Mouse (Mus musculus) layer of hippocampus, postnatal 14 days (tissue): ENCODE data around the gene Rpl23. TPM values are rescaled to one million over a fixed set of nuclear protein-coding genes. Genes with fewer than 3 reads are reported as not detected.
A peak's percentile ranks its signal among the peaks of the same experiment; 100 is the strongest.
"Not testable (repeated sequence)": the region's sequence is repeated elsewhere in the genome, so short reads cannot be mapped to it uniquely, and the experiment has no call there.

Experiments
- DNase-seq, 2 experiments: peaks; one replicate each; pipeline ENCODE4 v3.0.0; 2021 to 2022; ENCODE audit warnings: low spot score in 2 of 2, mixed read lengths in 1 of 2
- total RNA-seq, 2 experiments: library from RNA; stranded (reverse); gene quantifications; 2 replicates each; pipeline ENCODE4 v1.2.3; 2021

Gene Rpl23
- total RNA-seq, 2 experiments from 2014 or later = 372 to 419 TPM

DNA sequence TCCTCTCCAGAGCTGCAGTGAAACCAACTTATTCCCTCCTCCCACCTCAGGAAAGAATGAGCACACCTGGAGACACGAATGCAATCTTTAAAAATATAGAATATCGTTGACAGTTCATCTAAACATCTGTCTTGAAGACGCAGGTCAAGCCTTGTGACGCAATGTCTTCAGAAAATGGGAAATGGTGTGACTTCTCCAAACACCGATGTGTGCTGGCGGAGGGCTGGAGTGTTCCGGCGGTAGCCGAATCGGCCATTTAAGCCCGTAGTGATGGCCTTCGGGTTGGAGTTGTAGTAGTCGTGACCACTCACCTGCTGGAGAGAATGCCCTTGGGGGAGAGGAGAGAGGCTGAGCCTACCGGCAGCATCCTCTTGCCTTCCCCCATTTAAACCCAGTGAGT, 10.8 kb downstream of the Rpl23 start:
- no peak for DNase-seq

DNA sequence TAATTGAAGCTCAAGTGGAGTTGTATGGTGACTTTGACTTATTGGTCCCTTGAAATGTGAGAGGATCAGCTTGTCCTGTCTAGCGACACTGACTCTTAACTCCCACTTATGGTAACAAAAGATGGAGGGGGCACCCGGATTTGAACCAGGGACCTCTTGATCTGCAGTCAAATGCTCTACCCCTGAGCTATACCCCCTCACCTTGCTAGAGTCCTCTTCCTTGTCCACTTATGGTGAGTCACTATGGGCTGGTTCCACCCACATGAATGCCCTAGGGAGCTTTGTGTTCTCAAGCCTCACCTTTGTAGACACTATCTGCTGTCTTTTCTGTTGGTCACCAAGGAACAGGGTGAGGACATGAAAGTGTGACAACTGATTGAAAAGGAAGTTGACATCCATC, 12.5 kb downstream of the Rpl23 start:
- DNase-seq = no peak

DNA sequence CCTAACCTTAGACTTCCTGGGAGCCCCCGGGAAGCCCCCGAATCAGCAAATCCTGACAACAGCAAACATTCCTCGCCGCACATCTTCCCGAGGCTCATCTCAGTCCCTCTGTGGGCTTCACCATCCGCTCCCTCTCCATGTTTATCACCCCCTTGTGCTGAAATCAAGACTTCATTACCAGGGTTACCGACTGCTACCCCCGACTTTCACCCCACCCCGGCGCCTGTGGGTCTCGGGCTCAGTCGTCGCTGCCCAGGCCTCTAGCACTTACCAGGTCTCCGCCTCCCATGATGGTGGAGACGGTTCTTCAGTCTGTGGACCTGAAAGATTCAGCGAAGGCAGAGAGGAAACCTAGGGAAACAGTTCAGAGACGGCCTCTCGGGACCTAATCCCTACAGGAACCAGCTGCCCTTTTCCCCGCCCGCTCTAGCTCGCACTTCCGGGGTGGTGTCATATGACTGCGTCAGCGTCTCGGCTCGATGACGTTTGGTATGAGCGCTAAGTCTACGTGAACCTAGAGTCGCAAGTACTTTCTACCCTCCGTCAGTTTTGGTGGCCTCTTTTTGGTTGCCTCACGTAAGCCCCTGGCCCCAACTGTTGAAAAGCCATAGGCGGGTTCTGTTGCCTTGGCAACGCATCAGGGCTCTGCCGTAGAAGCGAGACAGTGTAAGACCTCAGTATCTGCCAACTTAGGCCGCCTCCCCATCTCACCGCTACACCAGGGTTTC, 15.9 kb downstream of the Rpl23 start, which contains the start of gene Cwc25:
Gene Cwc25 (minus strand): TSS at position 403 of the 728 bp plus-strand sequence.
- DNase-seq = peak; percentile 95 to 97

DNA sequence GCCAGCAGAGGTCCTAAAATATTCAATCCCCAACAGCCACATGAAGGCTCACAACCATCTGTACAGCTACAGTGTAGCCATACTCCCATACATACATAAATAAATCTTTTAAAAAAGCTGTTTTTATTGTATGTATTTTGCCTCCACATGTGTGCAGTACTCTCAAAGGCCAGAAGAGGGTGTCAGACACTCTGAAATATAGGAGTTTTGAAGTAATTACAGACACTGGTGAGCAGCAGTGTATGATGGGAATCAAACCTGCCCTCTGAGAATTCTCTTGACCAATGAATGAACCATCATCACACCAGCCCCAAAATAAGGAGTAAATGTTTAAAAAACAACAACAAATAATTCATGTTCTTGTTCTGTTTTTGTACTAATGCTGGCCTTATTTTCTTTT, 20.6 kb downstream of the Rpl23 start:
- DNase-seq = no peak

DNA sequence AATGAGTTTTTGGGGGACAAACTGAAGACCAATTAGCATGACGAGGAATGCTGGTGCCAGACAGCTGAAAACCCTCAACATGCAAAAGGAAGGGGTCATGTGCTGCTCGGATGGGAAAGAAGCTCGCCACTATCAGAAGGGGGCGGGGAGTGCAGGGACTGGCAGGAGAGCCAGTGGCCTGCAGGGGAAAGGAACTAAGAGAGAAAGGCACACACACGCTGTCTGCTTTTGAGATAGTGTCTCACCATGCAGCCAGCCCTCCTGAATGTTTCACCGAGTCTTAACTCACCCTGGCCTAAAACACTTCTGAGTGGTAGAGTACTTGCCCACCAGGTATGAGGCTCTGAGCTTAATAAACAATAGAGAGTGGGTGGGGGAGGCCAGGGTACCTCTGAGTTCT, 23.3 kb downstream of the Rpl23 start:
- no peak for DNase-seq

DNA sequence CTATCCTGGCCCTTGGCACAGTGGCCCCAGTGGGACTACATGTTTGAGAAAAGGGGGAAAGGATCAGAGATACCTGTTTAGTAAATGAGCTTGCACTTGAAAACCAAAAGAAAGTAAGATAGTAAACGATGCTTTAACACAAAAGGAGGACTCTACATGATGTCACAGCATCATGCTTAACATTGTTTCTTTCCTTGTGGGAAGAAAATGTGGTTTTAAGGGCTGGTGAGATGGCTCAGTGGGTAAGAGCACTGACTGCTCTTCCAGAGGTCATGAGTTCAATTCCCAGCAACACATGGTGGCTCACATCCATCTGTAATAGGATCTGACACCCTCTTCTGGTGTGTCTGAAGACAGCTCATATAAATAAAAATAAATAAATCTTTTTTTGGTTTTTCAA, 24.1 kb downstream of the Rpl23 start:
- DNase-seq = no peak

DNA sequence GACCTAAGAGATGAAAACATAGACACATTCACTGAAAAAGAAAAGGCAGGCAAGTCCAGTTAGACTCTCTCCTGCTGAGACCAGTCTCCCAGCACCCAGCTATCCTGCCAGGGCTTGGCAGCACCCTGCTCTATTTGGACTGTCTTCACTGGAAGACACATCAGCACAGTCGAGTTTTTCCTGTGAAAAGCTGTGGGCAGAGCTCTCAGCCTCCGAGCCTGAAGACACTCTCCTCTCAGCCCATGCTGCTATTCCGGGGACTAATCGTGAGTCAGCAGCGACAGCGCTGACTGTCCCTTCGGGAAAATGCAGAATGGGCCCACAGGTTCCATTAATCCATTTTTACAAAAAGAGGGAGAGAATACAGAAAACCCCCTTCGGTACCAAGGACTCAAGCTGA, 29.0 kb downstream of the Rpl23 start:
- no peak for DNase-seq

DNA sequence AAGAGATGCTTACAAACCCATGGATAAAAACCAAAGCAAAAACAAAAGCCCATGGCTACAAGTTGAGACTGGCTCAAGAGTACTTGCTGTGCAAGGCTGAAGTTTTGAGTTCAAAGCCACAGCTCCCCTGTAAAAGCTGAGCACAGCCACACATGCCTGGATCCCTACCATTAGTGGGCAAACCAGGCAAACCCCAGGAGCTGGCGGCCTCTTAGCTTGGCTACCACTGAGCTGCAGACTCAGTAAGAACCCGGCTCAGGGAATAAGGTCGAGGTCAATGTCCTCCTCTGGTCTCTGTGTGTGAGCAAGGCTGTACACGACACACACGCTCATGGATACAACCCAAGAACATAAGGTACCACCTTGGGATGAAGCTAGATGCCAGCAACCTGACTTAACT, 33.7 kb downstream of the Rpl23 start:
- no peak for DNase-seq

DNA sequence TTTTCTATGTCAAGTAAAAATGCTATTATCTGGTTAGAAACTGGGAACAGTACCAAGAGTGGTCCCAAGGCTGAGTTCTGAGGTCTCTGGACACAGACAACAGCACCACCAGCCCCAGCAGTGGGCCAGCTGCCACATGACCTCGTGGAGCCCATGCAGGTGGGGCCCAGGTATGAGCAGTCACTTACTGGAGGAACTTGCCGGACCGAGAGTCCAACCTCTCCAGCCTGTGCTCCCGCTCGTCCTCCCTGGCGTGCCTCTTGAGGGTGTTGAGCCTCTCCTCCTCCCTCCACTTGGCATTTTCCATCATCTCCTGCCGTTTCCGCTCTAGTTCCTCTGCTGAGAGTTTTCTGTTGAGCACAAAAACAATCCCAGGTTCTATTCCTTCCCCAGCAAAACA, 34.5 kb downstream of the Rpl23 start:
- no peak for DNase-seq

DNA sequence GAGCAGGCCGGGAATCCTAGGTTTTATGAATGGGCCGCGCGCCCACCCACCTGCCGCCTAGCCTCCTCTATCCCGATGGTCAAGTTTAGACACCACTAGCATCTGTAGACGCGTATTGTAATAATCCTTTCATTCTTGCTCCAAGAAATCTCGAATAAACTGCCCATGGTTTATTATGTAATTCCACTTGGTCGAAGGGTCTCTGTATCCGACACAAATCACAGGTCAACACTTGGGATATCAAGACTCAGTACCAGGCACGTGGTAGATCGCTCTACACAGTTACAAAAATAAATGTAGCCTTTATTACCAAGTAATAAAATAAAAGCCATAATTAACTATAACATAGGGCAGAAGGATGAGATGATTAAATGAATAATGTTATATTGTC, 36.9 kb downstream of the Rpl23 start:
- no peak for DNase-seq

DNA sequence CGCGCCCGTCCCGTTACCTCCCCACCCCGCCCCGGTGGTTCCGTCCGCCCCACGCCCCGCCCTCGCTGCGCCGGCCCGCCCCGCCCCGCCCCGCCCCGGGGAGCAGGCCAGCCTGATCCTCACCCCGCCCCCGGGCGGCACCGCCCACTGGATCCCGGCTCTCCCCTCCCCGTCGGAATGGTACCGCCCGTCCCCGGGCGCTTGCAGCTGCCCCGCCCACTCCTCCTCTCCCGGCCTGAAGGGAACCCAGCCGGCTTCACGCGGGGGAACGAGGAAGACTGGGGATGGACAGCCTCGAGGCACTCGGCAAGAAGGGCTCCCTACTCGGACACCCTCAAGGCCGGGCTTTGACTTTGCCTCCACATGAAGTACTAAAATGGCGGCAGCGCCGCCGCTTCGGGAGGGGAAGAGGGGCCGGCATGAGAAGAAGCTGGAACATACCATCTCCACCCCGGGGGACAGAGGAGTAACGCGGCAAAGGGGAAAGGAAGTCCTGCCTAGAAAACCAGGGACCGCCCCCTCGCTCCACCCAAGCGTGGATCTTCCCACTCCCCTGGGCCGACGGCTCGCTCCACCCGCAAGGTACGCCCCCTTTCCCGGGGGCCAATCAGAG, 37.4 kb downstream of the Rpl23 start:
- DNase-seq = peak; percentile 99

DNA sequence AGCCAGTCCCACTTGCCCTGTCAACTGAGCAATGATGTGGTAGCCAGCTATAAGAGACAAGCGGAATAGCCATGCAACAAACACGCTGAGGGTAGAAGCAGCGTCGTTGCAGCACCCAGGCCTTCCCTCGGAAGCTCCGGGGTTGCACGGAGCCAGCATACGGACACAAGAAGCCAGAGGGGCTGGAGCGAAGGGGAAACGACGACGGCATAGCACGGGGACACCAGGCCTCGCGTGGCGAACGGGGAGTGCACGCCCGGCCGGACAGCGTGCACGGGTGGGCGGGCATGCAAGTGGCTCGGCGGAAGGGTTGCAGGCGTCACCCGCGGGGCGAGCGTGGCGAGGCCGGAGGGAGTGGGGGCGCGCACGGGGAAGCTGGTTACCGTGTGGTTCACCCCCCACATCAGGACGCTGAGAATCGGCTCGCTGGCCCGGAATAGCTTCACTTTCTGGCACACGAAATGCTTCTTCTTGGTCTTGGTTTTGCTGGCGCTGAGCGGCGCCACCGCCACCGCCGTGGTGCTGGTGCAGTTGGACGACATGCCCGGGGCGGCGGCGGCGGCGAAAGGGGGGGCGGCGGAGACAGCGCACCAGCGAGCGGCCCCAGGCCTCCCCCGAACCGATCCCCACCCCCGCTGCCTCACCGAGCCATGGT, 38.0 kb downstream of the Rpl23 start, which contains the start of gene Pip4k2b:
Gene Pip4k2b (minus strand): TSS at position 642 of the 655 bp plus-strand sequence.
- no peak for DNase-seq

DNA sequence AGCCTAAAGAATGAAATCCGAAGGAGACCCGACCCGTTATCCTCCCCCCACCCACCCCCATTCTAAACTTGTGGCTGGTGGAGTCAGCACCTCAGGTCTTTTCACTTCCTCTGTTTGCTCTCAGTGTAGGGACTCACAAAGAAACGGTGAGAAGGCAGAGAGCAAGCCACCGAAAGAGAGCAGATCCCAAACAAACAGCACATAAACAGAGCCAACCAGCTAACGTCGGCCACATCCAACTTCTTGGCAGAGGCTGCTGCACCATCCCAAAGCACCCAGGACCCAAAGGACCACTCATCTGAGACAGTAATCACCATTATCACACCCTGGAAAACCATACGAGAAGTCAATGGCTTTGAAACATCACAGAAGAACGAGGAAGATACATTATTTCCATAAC, 38.8 kb downstream of the Rpl23 start:
- DNase-seq = no peak

DNA sequence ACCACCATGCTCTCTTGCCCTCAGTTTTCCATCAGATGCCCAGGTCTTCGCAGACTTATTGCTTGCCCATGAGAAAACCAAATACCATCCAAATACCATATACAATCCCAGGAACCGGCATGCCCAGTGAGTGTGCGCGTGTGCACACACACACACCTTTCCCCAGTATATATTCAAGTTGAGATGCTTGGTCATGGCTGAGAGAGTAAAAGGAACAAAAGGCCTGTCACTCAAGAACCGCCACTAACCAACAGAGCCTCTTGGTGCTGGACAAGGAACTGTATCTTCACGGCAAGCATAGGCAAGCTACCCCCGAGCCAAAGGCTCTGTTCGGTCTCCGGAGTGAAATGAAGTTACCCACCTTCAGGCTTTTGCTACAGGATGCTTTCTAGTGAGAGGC, 39.6 kb downstream of the Rpl23 start:
- DNase-seq = no peak

DNA sequence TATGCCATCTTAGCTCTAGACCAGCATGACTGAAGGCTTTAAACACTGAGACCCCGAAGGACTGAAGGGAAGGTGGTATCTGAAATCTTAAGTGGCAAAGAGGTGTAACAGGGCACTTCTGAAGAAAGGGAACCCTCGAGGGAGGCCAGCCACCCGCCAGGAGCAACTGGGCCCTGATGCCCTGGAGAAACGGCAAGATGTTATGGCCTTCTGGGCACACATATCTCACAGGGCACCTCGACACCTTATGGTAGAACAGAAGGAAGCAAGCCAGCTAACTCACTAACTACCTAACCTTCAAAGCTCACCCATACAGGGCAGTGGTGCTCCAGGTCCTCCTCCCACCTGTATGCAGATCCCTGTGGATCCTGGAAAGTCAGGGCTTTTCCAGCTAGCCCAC, 40.1 kb downstream of the Rpl23 start:
- no peak for DNase-seq

DNA sequence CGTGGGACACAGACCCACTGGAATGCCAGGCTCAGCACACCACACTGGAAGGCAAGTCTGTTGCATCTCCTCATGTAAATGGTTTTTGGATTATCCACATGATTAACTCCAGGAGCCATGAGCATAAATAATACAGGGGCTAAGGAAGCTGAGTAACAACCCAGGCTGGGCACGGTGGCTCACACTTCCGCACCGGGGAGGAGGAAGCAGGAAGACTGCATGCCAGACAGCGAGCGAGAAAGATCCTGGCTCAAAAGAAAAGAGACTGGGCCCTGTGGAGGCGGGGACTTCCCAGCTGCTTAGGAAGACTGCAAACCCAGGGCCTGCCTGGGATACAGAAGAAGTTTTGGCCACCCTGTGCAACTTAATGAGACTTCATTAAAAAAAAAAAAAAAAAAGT, 42.0 kb downstream of the Rpl23 start:
- peak; percentile 32 to 51 for DNase-seq

DNA sequence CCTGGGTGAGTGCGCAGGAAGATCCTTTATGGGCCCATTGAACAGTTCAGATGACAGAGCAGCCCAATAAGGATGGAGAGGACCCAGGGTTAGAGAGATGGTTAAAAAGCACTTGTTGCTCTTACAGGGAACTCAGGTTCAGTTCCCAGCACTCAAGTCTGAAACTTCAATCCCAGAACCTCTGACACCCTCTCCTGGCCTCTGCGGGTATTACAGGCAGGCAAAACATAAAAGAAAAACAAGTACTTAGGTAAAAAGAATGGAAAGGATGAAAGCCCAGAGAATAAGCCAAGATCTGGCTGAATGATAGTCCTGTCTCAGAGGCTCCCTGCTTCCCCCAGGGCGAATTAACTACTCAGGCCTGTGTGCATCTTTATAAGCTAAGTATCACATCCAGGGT, 43.1 kb downstream of the Rpl23 start:
- no peak for DNase-seq

DNA sequence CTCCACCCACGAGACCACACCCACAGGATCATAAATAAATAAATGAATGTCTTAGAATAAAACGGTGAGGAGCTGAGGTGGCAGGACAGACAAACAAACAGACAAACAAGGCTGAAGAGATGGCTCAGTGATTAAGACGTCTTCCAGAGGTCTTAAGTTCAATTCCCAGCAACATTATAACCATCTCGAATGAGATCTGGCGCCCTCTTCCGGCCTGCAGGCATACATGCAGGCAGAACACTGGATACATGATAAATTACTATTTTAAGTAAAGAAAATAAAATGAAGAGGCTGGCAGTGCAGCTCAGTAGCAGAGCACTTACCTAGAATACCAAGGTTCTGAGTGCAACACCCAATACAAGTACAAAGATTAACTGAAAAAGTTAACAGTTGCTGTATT, 43.5 kb downstream of the Rpl23 start:
- no peak for DNase-seq

DNA sequence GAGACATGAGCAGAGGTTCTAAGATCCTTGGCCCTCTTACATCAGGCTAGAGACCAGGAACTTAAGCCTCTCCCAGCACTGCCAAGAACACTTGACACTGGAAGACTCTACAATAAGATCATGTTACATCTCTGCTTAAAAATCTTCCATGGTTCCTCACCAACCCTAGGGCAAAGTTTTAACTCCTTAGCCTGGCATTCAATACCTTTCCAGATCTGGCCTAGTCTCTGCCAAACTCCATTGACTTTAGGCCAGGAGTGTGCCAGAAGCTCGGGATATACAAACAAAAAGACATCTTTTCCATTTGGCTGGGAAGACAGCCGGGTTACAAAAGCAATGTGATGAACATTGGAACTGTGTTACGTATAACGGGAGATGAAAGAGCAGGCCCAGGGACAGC, 44.6 kb downstream of the Rpl23 start:
- no peak for DNase-seq

DNA sequence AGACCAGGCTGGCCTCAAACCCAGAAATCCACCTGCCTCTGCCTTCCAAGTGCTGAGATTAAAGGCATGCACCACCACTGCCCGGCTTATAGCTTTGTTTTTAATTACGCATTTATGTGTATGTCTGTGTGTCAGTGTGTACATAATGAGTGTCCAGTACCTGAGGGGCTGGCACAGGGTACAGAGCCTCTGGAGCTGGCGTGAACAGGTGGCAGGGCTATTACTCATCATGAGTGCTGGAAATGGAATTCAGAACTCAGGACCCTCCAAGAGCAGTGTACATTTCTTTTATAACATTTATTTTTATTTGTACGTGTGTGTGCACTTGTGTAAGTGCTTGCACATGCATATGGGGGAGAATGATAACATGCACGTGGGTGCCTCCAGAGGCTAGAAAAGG, 45.6 kb downstream of the Rpl23 start:
- DNase-seq = no peak

DNA sequence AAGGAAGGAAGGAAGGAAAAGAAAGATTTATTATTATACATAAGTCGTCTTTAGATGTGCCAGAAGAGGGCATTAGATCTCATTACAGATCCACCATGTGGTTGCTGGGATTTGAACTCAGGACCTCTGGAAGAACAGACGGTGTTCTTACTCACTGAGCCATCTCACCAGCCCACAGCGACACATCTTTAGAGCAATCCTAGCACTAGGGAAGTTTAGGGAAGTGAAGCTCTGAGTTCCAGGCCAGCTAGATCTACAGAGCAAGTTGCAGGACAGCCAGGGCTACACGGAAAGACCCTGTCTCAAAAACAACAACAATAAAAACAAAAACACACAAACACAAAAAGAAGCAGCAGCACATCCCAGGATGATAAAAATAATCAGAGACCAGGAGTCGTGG, 47.4 kb downstream of the Rpl23 start:
- not testable (repeated sequence) for DNase-seq

DNA sequence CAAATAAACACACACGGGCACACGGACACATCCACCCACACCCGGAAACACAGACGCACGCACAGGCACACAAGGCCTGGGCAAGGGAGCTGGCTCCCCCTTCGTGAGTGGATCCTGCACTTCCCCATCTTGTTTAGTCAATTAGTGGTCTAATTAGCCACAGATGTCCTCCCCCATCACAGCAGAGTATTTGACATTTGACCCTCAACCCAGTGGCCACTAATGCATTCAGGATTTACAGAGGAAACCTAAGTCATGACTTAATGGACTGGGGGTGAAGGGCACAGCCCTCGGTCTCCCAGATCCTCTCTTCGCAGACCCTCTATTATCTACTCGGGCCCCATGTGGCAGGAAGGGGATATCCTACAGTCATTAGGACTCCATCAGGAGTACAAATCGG, 48.5 kb downstream of the Rpl23 start:
- DNase-seq = no peak

DNA sequence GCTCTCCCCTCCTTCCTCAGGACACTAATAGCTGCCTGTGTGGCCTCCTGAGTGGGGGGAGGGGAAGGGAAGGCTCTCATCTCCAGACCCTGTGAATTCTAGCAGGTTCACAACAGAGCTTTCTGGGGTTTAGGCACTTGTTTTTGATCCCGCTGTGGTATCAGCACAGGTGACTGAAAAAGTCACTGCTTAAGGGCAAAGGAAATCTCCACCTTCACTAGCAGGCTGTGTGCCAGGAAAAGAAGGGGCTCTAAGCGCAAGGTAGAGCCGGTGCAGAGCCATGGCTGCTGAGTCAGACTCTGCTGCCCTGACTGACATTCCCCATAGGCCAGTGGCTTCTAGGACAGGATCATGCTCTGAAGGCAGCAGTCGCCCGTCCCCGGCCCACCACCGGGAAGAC, 53.5 kb downstream of the Rpl23 start:
- no peak for DNase-seq
